Mouse (Mus musculus) forebrain, embryonic 16.5 days (tissue): ENCODE results near the gene Gm11492. TPM values are rescaled to one million over a fixed set of nuclear protein-coding genes. Genes with fewer than 3 reads are reported as not detected.

Experiments
- ATAC-seq: fragments of 200-750 bp; cut with Nextera tagmentation; 2 replicates; pipeline ENCODE4 v1.8.0; 2017; ENCODE audit warnings: mild to moderate bottlenecking, moderate library complexity
- H3K27ac ChIP-seq: fragments of 300-500 bp; sonication (generic); 2 replicates; pipeline ENCODE4 v1.5.1; 2014; ENCODE audit warnings: low read length, control low read depth
- H3K27me3 ChIP-seq: fragments of 300-500 bp; sonication (generic); replicated peaks from 2 replicates; pipeline ENCODE4 v1.6.1; 2014; ENCODE audit warnings: low read length; ENCODE audit not compliant: control insufficient read depth, insufficient read depth
- H3K36me3 ChIP-seq: fragments of 300-500 bp; sonication (generic); 2 replicates; pipeline ENCODE4 v1.6.1; 2014; ENCODE audit not compliant: control insufficient read depth, insufficient read depth
- H3K4me1 ChIP-seq: fragments of 300-500 bp; sonication (generic); replicated peaks from 2 replicates; pipeline ENCODE4 v1.6.1; 2014; ENCODE audit warnings: low read length; ENCODE audit not compliant: control insufficient read depth, insufficient read depth
- H3K4me2 ChIP-seq: fragments of 300-500 bp; sonication (generic); 2 replicates; pipeline ENCODE4 v1.6.1; 2014; ENCODE audit warnings: mild to moderate bottlenecking, low read length, control low read depth
- H3K4me3 ChIP-seq: fragments of 300-500 bp; sonication (generic); replicated peaks from 2 replicates; pipeline ENCODE4 v1.5.1; 2014; ENCODE audit warnings: mild to moderate bottlenecking, low read length, control low read depth
- H3K9ac ChIP-seq: fragments of 300-500 bp; sonication (generic); replicated peaks from 2 replicates; pipeline ENCODE4 v1.6.1; 2014; ENCODE audit warnings: low read depth, low read length, control low read depth
- H3K9me3 ChIP-seq: fragments of 300-500 bp; sonication (generic); 2 replicates; pipeline ENCODE4 v1.6.1; 2016; ENCODE audit warnings: low read length; ENCODE audit not compliant: control insufficient read depth
- WGBS: fragments of 180-500 bp; shearing (Covaris S2); extraction: QIAGEN DNeasy Blood & Tissue Kit; methylation state at CpG from one replicate; pipeline ENCODE4 v1.1.7; 2014; 5-methylcytosine and 5-hydroxymethylcytosine counted together
- polyA plus RNA-seq: library from polyadenylated mRNA; unstranded; fragments of >200 nt; fragmentation: Nextera tagmentation; extraction: Ambion mirVana; gene quantifications from 2 replicates; pipeline ENCODE4 v1.2.1, GENCODE M21; 2015

Gm11492 gene
- polyA plus RNA-seq, 1 experiment from 2014 or later: not detected

DNA sequence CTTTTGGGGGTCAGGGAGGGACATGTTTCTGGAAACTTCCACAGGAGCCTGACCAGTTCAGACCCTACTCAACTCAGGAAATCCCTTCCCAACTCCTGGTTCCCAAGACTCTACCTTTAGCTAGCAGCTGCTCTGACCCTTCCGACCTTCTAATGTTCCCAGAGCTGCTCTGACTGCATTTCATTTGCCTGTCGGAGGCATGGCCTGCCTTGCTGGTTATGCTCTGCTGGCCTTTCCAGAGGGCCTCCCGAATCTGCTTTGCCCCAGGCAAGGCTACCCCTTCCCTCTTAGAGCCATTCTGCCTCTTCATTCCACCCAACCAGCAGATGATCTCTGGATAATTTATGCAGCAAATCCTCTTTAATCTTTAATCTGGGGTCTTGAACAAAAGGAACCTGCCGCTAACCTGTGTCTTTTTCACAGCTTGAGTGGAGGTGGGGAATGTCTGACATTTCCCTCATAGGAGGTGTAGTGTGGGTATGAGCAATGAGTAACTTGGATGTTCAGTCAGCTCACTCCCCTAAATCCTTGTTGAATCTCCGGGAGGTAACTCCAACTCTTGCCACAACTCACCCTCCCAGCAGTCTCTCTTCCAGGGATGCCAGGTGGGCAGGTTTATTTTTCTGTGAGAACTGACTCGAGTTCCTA, 11.3 kb downstream of the Gm11492 start:
- WGBS: 9% methylated on average over 6 of the region's 6 CpGs
- no peaks in the 10 kb centered on the region; the same call in 1 of the 2 replicates for H3K27me3 ChIP-seq
- H3K4me2 ChIP-seq: peak overlapping the region; percentile 97
- ATAC-seq: no peak
- H3K9me3 ChIP-seq: no peaks in the 10 kb centered on the region
- H3K27ac ChIP-seq: no peak overlapping the region
- no peaks in the 10 kb centered on the region for H3K36me3 ChIP-seq
- peak overlapping the region; percentile 63 for H3K4me3 ChIP-seq
- peaks cover 17% of the 10 kb centered on the region for H3K4me1 ChIP-seq
- H3K9ac ChIP-seq: peak overlapping the region; percentile 82

DNA sequence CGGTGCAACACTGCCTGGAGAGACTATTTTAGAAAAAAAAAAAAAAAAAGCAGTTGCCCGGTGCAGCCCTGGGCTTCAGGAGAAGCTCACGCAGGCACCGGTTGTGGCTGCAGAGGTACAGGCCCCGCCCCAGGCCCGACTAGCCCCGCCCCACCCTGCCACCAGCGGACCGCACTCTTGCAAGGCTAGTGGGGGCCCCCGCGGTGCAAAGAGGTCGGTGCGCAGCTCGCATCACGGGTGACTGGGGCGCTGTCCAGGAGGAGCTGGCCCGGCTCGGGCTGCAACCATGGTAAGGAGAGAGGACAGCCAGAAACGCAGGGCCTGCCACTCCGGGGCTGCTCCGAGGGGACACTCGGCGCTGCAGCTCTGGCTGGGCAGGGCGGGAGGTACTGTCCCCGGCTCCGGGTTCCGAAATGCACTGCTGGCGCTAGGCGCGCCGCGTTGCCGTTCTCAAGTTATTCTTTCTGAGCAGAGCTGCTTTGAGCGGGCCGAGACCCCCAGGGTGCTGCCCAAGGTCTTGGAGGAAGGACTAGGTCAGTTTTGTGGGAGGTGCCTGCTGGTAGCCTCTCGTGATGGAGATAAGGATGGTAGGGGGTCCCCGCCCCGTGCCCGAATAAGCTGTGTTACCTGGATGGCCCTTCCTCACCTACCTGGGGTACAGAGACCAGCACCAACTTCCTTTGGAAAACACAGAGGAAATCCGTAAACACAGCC, 12.0 kb downstream of the Gm11492 start:
- Histone ChIP-seq H3K27ac (peak overlapping the region; percentile 6), H3K4me3 (peak overlapping the region; percentile 63), H3K27me3 (no peaks in the 10 kb centered on the region; the same call in 1 of the 2 replicates), H3K4me1 (peaks cover 17% of the 10 kb centered on the region), H3K4me2 (peak overlapping the region; percentile 97), H3K36me3 (no peaks in the 10 kb centered on the region), H3K9me3 (no peaks in the 10 kb centered on the region), H3K9ac (peak overlapping the region; percentile 82)
- under 1% methylated on average over 40 of the region's 40 CpGs for WGBS
- ATAC-seq: peak; percentile 74

DNA sequence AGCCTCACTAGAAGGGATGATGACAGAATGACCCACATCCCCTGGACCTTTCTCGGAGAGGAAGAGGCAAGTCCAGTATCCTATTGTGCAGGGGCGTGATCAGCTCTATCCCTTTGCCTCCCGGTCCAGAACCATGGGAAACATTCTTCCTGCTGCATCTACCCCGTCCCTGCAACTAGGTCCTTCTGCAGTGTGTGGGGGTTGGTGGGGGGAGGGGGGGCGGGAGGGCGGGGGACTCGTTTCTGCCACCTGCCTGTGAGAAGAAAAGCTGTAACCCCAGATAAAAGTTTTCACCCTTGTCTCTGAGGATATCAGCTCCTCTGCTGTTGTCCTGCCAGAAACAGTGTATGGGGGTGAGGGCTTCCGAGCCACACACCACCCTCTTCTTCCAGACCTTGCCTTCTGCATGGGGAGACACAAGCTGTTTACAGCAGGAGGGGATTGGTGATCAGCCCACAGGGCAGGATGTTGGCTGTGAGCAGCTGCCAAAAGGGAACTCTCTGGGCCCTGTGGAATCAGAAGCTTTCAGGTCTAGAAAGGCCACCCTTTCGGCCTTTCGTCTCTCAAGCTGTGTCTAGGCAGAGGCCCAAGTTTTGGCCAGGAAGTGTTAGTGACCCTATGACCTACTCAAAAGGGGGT, 12.6 kb downstream of the Gm11492 start:
- Histone ChIP-seq H3K4me3 (peak overlapping the region; percentile 63), H3K4me1 (peaks cover 17% of the 10 kb centered on the region), H3K9ac (peak overlapping the region; percentile 82), H3K4me2 (peak overlapping the region; percentile 97), H3K9me3 (no peaks in the 10 kb centered on the region), H3K27me3 (no peaks in the 10 kb centered on the region; the same call in 1 of the 2 replicates), H3K36me3 (no peaks in the 10 kb centered on the region), H3K27ac (peak overlapping the region; percentile 6; the same call in 1 of the 2 replicates)
- ATAC-seq: peak; percentile 38; the same call in 1 of the 2 replicates
- 11% methylated on average over 10 of the region's 10 CpGs for WGBS

DNA sequence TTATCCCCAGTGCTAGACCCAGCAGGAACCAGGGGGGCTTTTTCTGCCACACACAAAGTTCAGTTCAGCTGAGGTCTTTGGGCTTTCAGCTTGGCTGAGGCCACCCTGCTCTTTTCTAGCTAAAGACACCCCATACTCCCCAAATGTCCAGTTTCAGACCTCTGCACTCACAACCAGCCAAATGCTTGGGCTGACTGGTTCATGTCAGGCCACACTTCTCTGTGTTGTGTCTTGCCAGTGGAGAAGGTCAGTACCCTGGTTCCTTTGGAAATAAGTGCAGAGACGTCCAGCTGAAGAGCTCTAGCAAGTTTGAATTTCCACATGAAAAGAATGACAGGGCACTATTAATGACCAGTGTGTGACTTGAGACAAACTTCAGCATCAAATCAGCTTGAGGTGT, 13.3 kb downstream of the Gm11492 start:
- 37% methylated on average over 1 of the region's 1 CpGs for WGBS
- H3K4me2 ChIP-seq: no peak overlapping the region
- peaks cover 17% of the 10 kb centered on the region for H3K4me1 ChIP-seq
- H3K27ac ChIP-seq: no peak overlapping the region
- no peak for ATAC-seq
- H3K9me3 ChIP-seq: no peaks in the 10 kb centered on the region
- H3K27me3 ChIP-seq: no peaks in the 10 kb centered on the region; the same call in 1 of the 2 replicates
- no peak overlapping the region for H3K9ac ChIP-seq
- H3K4me3 ChIP-seq: no peak overlapping the region
- no peaks in the 10 kb centered on the region for H3K36me3 ChIP-seq

DNA sequence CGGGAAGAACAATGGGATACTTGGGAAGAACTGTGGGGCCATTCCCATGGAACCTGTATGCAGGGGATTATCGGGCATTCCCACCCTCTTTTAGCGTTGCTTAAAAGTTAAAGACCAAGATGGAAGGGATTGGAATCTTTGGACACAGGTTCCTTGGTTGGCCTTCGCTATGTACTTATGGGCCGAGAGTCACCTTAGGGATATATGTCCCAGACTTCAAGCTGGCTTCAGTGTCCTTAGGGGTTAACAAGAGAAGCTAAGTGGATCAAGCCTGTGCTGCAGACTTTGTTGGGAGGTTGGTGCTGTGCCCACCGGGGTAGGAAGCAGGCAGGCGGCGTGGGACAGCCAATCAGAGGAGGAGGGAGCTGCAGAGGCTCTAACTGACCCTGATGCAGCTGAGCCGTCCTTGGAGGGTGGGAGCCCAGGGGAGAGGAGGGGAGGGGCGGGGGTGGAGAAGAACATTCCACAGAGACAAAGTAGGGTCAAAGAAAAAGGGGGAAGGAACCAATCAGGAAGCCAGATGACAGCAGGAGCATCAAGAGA, 14.2 kb downstream of the Gm11492 start:
- Histone ChIP-seq H3K9ac (no peak overlapping the region), H3K4me2 (no peak overlapping the region), H3K27ac (no peak overlapping the region), H3K4me3 (no peak overlapping the region), H3K27me3 (no peaks in the 10 kb centered on the region; the same call in 1 of the 2 replicates), H3K9me3 (no peaks in the 10 kb centered on the region), H3K36me3 (no peaks in the 10 kb centered on the region), H3K4me1 (peaks cover 17% of the 10 kb centered on the region)
- WGBS: 45% methylated on average over 10 of the region's 10 CpGs
- ATAC-seq: no peak

DNA sequence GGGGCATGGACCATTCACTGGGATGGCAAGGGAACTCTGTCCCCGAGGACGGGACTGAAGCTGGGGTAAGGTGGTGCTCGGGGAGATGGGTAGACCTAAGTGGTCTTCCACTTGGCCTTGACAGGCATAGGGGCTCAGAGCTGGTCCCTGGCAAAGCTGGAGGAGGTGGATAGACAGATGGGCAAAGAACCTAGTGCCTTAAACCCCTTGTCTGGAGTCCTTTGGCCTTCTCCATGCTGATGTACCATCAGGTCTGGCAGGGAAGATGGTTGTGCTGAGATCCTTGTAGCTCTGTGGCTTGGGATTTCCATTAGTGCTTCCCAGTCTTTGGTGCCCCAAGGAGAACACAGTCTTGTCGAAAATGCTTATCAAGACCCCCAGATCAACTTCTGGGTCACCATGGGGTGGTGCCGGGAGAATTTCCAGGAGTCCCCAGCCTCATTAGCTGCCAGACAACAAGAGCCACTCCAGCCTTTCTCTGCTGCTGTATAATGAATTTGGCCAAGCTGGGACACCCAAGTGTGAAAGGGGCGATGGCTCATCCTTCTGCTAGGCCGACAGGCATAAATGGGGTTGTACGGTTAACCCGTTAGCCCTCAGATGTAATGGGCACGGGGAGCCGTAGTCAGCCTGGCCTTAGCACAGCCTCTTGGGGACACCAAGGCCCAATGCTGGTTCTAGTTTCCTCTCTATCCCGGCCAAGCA, 14.9 kb downstream of the Gm11492 start:
- H3K36me3 ChIP-seq: no peaks in the 10 kb centered on the region
- H3K4me3 ChIP-seq: no peak overlapping the region
- no peaks in the 10 kb centered on the region; the same call in 1 of the 2 replicates for H3K27me3 ChIP-seq
- H3K9ac ChIP-seq: no peak overlapping the region
- no peak overlapping the region for H3K4me2 ChIP-seq
- no peak for ATAC-seq
- 84% methylated on average over 12 of the region's 12 CpGs for WGBS
- peaks cover 17% of the 10 kb centered on the region for H3K4me1 ChIP-seq
- H3K27ac ChIP-seq: no peak overlapping the region
- no peaks in the 10 kb centered on the region for H3K9me3 ChIP-seq

DNA sequence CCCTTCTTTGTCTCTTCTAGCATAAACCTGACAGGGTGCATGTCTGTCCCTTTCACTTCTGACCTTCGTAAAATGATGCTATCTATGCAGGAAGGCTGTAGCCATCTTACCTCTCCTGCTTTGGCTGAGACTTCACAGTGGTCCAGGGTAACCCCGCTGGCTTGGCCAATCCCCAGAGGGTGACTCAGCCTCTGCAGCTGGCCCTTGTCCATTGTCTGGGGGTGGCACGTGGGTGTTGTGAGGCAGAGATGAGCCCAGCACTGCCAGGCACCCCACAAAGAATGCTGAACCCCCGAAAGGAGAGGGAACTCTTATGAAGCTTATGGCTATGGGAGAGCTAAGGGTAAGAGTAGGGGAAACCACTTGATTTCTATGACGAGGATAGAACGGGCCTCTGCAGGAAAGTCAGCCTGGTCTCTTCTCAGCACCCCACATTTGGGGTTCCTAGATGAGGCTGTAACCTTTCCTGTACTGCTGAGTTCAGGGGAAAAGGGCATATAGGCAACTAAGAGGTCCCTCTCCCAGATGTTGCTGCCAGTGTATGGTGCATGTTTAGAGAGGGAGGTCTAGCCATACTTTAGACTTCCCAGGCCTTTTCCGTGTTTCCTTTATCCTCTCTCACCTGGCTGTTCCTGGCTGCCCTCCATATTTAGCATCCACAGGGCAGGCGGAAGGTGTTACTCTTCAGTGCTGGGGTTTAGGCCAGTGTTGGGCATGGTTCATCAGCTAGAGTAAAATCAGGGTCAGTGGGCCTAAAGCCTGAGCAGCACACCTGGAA, 15.7 kb downstream of the Gm11492 start:
- ATAC-seq: no peak
- no peak overlapping the region for H3K27ac ChIP-seq
- no peak overlapping the region for H3K9ac ChIP-seq
- H3K36me3 ChIP-seq: no peaks in the 10 kb centered on the region
- H3K4me2 ChIP-seq: no peak overlapping the region
- no peak overlapping the region for H3K4me3 ChIP-seq
- 82% methylated on average over 8 of the region's 8 CpGs for WGBS
- H3K9me3 ChIP-seq: no peaks in the 10 kb centered on the region
- peaks cover 17% of the 10 kb centered on the region for H3K4me1 ChIP-seq
- H3K27me3 ChIP-seq: no peaks in the 10 kb centered on the region

DNA sequence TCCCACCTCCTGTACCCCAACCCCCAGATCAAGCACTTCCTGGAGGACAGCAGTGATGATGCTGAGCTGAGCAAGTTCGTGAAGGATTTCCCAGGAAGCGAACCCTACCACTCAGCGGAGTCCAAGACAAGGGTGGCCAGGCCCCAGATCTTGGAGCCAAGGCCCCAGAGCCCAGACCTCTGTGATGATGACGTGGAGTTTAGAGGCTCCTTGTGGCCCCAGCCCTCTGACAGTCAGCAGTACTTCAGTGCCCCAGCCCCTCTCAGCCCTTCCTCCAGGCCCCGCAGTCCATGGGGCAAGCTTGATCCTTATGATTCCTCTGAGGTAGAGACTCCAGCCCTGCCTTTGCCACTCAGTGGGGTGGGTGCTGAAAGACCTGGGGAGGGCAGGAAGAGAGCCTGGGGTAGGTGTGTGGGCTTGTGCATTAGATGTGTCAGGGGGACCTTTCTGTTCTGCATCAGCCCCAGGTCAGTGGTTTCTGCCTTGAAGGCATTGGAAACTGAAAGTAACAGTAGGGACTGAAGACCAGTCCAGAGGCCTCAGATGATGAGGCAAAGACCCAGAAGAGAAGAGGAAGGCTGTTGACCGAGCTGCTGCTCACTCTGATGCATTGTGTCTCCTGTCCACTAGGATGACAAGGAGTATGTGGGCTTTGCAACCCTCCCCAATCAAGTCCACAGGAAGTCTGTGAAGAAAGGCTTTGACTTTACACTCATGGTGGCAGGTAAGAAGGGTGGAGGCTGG, 17.0 kb downstream of the Gm11492 start:
- H3K9ac ChIP-seq: no peak overlapping the region
- no peaks in the 10 kb centered on the region for H3K36me3 ChIP-seq
- H3K4me1 ChIP-seq: peaks cover 8% of the 10 kb centered on the region
- no peak overlapping the region for H3K4me3 ChIP-seq
- no peaks in the 10 kb centered on the region for H3K9me3 ChIP-seq
- H3K27me3 ChIP-seq: no peaks in the 10 kb centered on the region
- ATAC-seq: no peak
- 87% methylated on average over 6 of the region's 6 CpGs for WGBS
- H3K27ac ChIP-seq: no peak overlapping the region
- H3K4me2 ChIP-seq: no peak overlapping the region
